Mouse (Mus musculus): ENCODE data around the gene Icosl. TPM values are rescaled to one million over a fixed set of nuclear protein-coding genes. Genes with fewer than 3 reads are reported as not detected.
"Not testable (repeated sequence)": the region's sequence is repeated elsewhere in the genome, so short reads cannot be mapped to it uniquely, and the experiment has no call there.

The Icosl gene
- polyA plus RNA-seq, 1 experiment from 2014 or later, result 6.1 TPM

DNA sequence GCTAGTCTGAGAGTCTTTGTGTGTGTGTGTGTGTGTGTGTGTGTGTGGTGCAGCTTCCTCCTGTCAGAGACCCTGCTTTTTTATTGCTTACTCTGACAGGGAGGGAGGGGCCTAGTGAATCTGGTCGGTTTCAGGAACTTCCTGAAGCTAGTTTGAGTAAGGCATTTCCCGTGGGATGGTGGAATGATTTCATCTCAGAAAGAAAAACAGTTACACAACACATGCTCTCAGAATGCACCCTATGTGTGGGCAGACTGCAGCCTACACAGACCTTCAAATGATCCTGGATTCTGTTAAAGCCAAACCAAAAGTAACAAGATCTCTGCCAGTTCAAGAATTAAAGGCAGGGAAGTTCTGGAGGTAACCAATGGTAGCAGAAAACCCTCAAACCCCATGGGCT, 46.1 kb downstream of the Icosl start:
- no peak overlapping the region for H3K4me3 ChIP-seq (ENCODE audit: low read depth, low read length)
- 78% methylated on average over 2 of the region's 2 CpGs for WGBS
- H3K9me3 ChIP-seq (ENCODE audit: control insufficient read depth, low read depth, low read length), result no peaks in the 10 kb centered on the region
- H3K4me1 ChIP-seq (ENCODE audit: control insufficient read depth, insufficient read depth, low read length), result no peaks in the 10 kb centered on the region
- H3K27me3 ChIP-seq (ENCODE audit: control insufficient read depth, insufficient read depth, low read length), result no peaks in the 10 kb centered on the region
- H3K9ac ChIP-seq (replicated peaks; ENCODE audit: low read depth, low read length), result no peak overlapping the region
- H3K4me2 ChIP-seq (replicated peaks; ENCODE audit: low read depth, low read length), result no peak overlapping the region
- H3K27ac ChIP-seq (ENCODE audit: low read length), result no peak overlapping the region
- ATAC-seq (ENCODE audit: insufficient number of reproducible peaks, insufficient read depth, low FRiP score, low read depth), result no peak
- no peaks in the 10 kb centered on the region for H3K36me3 ChIP-seq (ENCODE audit: control insufficient read depth, insufficient read depth, low read length)

DNA sequence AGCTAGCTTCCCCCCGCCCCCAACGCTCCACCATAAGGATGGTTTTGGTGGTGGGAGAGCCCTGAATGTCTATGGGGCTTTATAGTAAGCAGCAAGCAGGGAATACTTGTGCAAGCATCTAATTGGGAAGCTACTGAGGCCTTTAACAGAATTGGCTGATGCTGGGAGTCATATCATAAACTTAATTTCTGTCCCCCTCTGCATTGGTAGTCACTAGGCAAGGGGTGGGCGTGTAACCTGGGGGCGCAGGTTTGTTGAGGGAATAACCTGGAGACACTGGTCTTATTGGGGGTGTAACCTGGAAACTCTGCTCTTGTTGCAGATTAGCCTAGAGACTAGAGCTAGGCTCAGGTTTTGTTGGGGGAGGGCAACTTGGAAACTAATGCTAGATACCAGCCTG, 50.3 kb downstream of the Icosl start:
- ATAC-seq (ENCODE audit: insufficient number of reproducible peaks, insufficient read depth, low FRiP score, low read depth), result no peak
- no peak overlapping the region for H3K9ac ChIP-seq (replicated peaks; ENCODE audit: low read depth, low read length)
- no peaks in the 10 kb centered on the region for H3K9me3 ChIP-seq (ENCODE audit: control insufficient read depth, low read depth, low read length)
- 93% methylated on average over 4 of the region's 4 CpGs for WGBS
- H3K4me2 ChIP-seq (replicated peaks; ENCODE audit: low read depth, low read length), result no peak overlapping the region
- H3K27ac ChIP-seq (ENCODE audit: low read length), result no peak overlapping the region
- no peak overlapping the region for H3K4me3 ChIP-seq (ENCODE audit: low read depth, low read length)
- H3K4me1 ChIP-seq (ENCODE audit: control insufficient read depth, insufficient read depth, low read length), result no peaks in the 10 kb centered on the region
- no peaks in the 10 kb centered on the region for H3K27me3 ChIP-seq (ENCODE audit: control insufficient read depth, insufficient read depth, low read length)
- no peaks in the 10 kb centered on the region for H3K36me3 ChIP-seq (ENCODE audit: control insufficient read depth, insufficient read depth, low read length)

DNA sequence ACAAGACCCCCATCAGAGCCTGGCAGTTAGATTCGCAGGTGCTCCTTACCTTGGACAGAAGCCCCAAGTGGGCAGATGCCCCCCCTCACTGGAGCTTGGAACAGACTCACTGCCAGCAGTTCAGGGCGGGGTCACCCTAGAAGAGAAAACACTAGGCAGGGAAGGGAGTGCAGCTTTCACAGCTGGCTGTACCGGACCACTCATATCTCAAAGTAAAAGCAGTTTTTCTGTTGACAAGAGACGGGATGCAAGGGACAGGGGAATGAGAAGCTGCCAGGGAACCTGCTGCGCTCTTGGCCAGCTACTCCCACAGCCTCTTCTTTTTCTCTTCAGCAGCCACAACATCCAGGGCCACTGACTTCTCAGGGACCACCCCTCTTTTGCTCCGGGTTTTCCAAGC, 55.0 kb downstream of the Icosl start:
- H3K27me3 ChIP-seq (ENCODE audit: control insufficient read depth, insufficient read depth, low read length); H3K4me1 ChIP-seq (ENCODE audit: control insufficient read depth, insufficient read depth, low read length); H3K36me3 ChIP-seq (ENCODE audit: control insufficient read depth, insufficient read depth, low read length); ATAC-seq (ENCODE audit: insufficient number of reproducible peaks, insufficient read depth, low FRiP score, low read depth); H3K4me2 ChIP-seq (replicated peaks; ENCODE audit: low read depth, low read length); H3K27ac ChIP-seq (ENCODE audit: low read length); H3K9me3 ChIP-seq (ENCODE audit: control insufficient read depth, low read depth, low read length); H3K4me3 ChIP-seq (ENCODE audit: low read depth, low read length); H3K9ac ChIP-seq (replicated peaks; ENCODE audit: low read depth, low read length): not testable (repeated sequence)
- 30% methylated on average over 6 of the region's 6 CpGs for WGBS

DNA sequence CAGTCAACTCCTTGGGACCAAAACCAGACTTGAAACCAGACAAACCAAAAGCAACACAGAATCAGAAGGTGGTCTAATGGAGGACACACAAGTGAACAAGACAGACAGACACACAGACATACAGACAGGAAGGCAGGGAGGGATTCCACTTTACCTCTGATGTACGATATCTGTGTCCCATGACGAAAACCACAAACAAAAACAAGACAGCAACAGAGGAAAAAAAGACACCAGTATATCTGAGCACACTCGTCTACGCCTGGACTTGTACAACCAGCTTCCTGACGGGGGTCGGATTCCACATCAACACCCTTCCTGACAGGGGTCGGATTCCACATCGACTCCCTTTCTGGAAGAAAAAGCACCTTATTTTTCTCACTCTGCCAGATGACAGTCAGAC, 56.0 kb downstream of the Icosl start:
- H3K27me3 ChIP-seq (ENCODE audit: control insufficient read depth, insufficient read depth, low read length); H3K4me2 ChIP-seq (replicated peaks; ENCODE audit: low read depth, low read length); H3K4me3 ChIP-seq (ENCODE audit: low read depth, low read length); H3K9me3 ChIP-seq (ENCODE audit: control insufficient read depth, low read depth, low read length); H3K4me1 ChIP-seq (ENCODE audit: control insufficient read depth, insufficient read depth, low read length); ATAC-seq (ENCODE audit: insufficient number of reproducible peaks, insufficient read depth, low FRiP score, low read depth); H3K36me3 ChIP-seq (ENCODE audit: control insufficient read depth, insufficient read depth, low read length); H3K27ac ChIP-seq (ENCODE audit: low read length); H3K9ac ChIP-seq (replicated peaks; ENCODE audit: low read depth, low read length): not testable (repeated sequence)
- 70% methylated on average over 8 of the region's 8 CpGs for WGBS

DNA sequence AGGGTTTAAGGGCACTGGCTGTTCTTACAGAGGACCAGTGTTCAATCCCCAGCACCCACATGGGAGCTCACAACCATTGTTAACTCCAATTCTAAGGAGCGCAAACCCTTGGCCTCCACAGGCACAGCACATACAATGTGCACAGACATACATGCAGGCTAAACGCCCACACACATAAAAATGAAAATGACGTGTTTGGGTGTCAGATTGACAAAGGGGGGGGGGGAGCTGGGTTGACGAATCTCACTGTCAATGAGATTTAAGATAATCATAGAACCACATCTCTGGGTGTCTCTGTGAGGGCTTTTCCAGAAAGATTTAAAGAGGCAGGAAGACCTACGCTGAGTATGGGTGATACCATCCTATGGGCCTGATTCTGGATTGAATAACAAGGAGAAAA, 57.2 kb downstream of the Icosl start:
- ATAC-seq (ENCODE audit: insufficient number of reproducible peaks, insufficient read depth, low FRiP score, low read depth), result no peak
- no peaks in the 10 kb centered on the region for H3K4me1 ChIP-seq (ENCODE audit: control insufficient read depth, insufficient read depth, low read length)
- no peaks in the 10 kb centered on the region for H3K36me3 ChIP-seq (ENCODE audit: control insufficient read depth, insufficient read depth, low read length)
- no peak overlapping the region for H3K4me2 ChIP-seq (replicated peaks; ENCODE audit: low read depth, low read length)
- 94% methylated on average over 5 of the region's 5 CpGs for WGBS
- H3K27me3 ChIP-seq (ENCODE audit: control insufficient read depth, insufficient read depth, low read length), result no peaks in the 10 kb centered on the region
- H3K9ac ChIP-seq (replicated peaks; ENCODE audit: low read depth, low read length), result no peak overlapping the region
- H3K4me3 ChIP-seq (ENCODE audit: low read depth, low read length), result no peak overlapping the region
- no peak overlapping the region for H3K27ac ChIP-seq (ENCODE audit: low read length)
- H3K9me3 ChIP-seq (ENCODE audit: control insufficient read depth, low read depth, low read length), result no peaks in the 10 kb centered on the region

- Histone ChIP-seq H3K4me1 (ENCODE audit: control insufficient read depth, insufficient read depth, low read length) (no peaks in the 10 kb centered on the region), H3K9ac (replicated peaks; ENCODE audit: low read depth, low read length) (no peak overlapping the region), H3K36me3 (ENCODE audit: control insufficient read depth, insufficient read depth, low read length) (no peaks in the 10 kb centered on the region), H3K4me2 (replicated peaks; ENCODE audit: low read depth, low read length) (no peak overlapping the region), H3K4me3 (ENCODE audit: low read depth, low read length) (no peak overlapping the region), H3K27ac (ENCODE audit: low read length) (no peak overlapping the region), H3K27me3 (ENCODE audit: control insufficient read depth, insufficient read depth, low read length) (no peaks in the 10 kb centered on the region), H3K9me3 (ENCODE audit: control insufficient read depth, low read depth, low read length) (no peaks in the 10 kb centered on the region)
- no peak for ATAC-seq (ENCODE audit: insufficient number of reproducible peaks, insufficient read depth, low FRiP score, low read depth)
- 75% methylated on average over 9 of the region's 9 CpGs for WGBS
Measured at GRCm38 (mm10) chr10:78127046-78127870, 58.2 kb downstream of the Icosl start.

DNA sequence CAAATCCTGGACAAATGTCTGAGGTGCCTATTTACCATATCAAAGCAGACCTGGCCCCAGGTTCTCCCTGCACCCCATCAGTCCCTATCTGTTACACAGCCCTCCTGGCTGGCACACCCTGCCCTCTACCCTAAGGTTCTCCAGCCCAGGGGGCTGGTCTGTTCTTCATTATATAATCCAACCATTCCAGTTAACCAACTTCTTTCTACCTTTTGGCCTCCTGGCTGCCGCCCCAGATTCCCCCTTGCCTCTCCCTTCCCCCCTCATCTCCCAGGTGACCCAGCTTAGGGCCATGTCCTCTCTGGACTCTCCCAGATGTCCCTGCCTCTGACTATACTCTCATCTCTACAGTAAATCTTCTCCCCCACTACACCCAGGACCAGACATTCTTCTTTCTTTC, 58.8 kb downstream of the Icosl start:
- no peak for ATAC-seq (ENCODE audit: insufficient number of reproducible peaks, insufficient read depth, low FRiP score, low read depth)
- Histone ChIP-seq H3K9me3 (ENCODE audit: control insufficient read depth, low read depth, low read length) (no peaks in the 10 kb centered on the region), H3K4me3 (ENCODE audit: low read depth, low read length) (no peak overlapping the region), H3K4me2 (replicated peaks; ENCODE audit: low read depth, low read length) (no peak overlapping the region), H3K36me3 (ENCODE audit: control insufficient read depth, insufficient read depth, low read length) (no peaks in the 10 kb centered on the region), H3K4me1 (ENCODE audit: control insufficient read depth, insufficient read depth, low read length) (no peaks in the 10 kb centered on the region), H3K9ac (replicated peaks; ENCODE audit: low read depth, low read length) (no peak overlapping the region), H3K27ac (ENCODE audit: low read length) (no peak overlapping the region), H3K27me3 (ENCODE audit: control insufficient read depth, insufficient read depth, low read length) (no peaks in the 10 kb centered on the region)
- WGBS, result 47% methylated on average over 1 of the region's 1 CpGs

DNA sequence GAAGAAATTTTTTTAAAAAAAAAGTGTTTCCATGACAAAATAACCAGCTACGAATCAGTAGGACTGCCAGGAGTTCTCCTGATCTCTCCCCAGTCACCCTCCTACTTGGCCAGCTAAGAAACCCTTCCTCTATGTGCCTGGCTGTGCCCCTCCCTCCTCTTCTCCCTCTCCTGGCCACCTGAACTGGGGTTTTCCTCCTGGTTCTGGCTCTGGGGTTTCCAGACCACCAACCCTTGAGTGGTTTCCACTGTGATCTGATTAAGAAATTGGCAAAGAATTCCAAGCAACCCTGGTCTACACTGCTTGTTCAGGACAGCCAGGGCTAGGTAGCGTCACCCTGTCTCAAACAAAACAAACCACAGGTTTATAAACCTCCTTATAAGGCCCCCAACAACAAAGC, 59.5 kb downstream of the Icosl start:
- ATAC-seq (ENCODE audit: insufficient number of reproducible peaks, insufficient read depth, low FRiP score, low read depth), result no peak
- Histone ChIP-seq H3K4me2 (replicated peaks; ENCODE audit: low read depth, low read length) (no peak overlapping the region), H3K9ac (replicated peaks; ENCODE audit: low read depth, low read length) (no peak overlapping the region), H3K27me3 (ENCODE audit: control insufficient read depth, insufficient read depth, low read length) (no peaks in the 10 kb centered on the region), H3K36me3 (ENCODE audit: control insufficient read depth, insufficient read depth, low read length) (no peaks in the 10 kb centered on the region), H3K4me1 (ENCODE audit: control insufficient read depth, insufficient read depth, low read length) (no peaks in the 10 kb centered on the region), H3K27ac (ENCODE audit: low read length) (no peak overlapping the region), H3K9me3 (ENCODE audit: control insufficient read depth, low read depth, low read length) (no peaks in the 10 kb centered on the region), H3K4me3 (ENCODE audit: low read depth, low read length) (no peak overlapping the region)
- 83% methylated on average over 2 of the region's 2 CpGs for WGBS

GRCm38 (mm10) chr10:78129423-78129822, 60.3 kb downstream of the Icosl start:
- no peaks in the 10 kb centered on the region for H3K36me3 ChIP-seq (ENCODE audit: control insufficient read depth, insufficient read depth, low read length)
- no peak overlapping the region for H3K9ac ChIP-seq (replicated peaks; ENCODE audit: low read depth, low read length)
- H3K9me3 ChIP-seq (ENCODE audit: control insufficient read depth, low read depth, low read length), result no peaks in the 10 kb centered on the region
- no peak overlapping the region for H3K27ac ChIP-seq (ENCODE audit: low read length)
- H3K27me3 ChIP-seq (ENCODE audit: control insufficient read depth, insufficient read depth, low read length), result no peaks in the 10 kb centered on the region
- H3K4me2 ChIP-seq (replicated peaks; ENCODE audit: low read depth, low read length), result no peak overlapping the region
- H3K4me1 ChIP-seq (ENCODE audit: control insufficient read depth, insufficient read depth, low read length), result peaks cover 3% of the 10 kb centered on the region
- no peak overlapping the region for H3K4me3 ChIP-seq (ENCODE audit: low read depth, low read length)
- 42% methylated on average over 11 of the region's 11 CpGs for WGBS
- ATAC-seq (ENCODE audit: insufficient number of reproducible peaks, insufficient read depth, low FRiP score, low read depth), result no peak
